Mouse (Mus musculus): ENCODE measurements around the gene Galk1.

The Galk1 gene

GRCm38 (mm10) chr11:116011529-116012261 lies 824 bp downstream of the Galk1 start:
- no peak for DNase-seq (ENCODE audit: low read depth, low spot score)

- no peak for DNase-seq (ENCODE audit: low read depth, low spot score)
Observed at GRCm38 (mm10) chr11:116010948-116011347, 1.6 kb downstream of the Galk1 start.

- no peak for DNase-seq (ENCODE audit: low read depth, low spot score)
Observed at GRCm38 (mm10) chr11:116010146-116010545, 2.4 kb downstream of the Galk1 start.

GRCm38 (mm10) chr11:116009661-116010060 lies 2.9 kb downstream of the Galk1 start:
- no peak for DNase-seq (ENCODE audit: low read depth, low spot score)

GRCm38 (mm10) chr11:116008832-116009375 lies 3.6 kb downstream of the Galk1 start:
- DNase-seq (ENCODE audit: low read depth, low spot score), result no peak

- DNase-seq (ENCODE audit: low read depth, low spot score), result no peak
Observed at GRCm38 (mm10) chr11:116008411-116008810, 4.1 kb downstream of the Galk1 start.

GRCm38 (mm10) chr11:116007095-116007850 lies 5.2 kb downstream of the Galk1 start:
- DNase-seq (ENCODE audit: low read depth, low spot score), result no peak

GRCm38 (mm10) chr11:116005701-116006419 lies 6.7 kb downstream of the Galk1 start:
- DNase-seq (ENCODE audit: low read depth, low spot score), result no peak

GRCm38 (mm10) chr11:116004840-116005700 lies 7.4 kb downstream of the Galk1 start:
- DNase-seq (ENCODE audit: low read depth, low spot score), result peak; percentile 80

- DNase-seq (ENCODE audit: low read depth, low spot score), result no peak
Observed at GRCm38 (mm10) chr11:116004186-116004823, 8.2 kb downstream of the Galk1 start.

GRCm38 (mm10) chr11:116002894-116003293 lies 9.6 kb downstream of the Galk1 start:
- DNase-seq (ENCODE audit: low read depth, low spot score), result no peak

- no peak for DNase-seq (ENCODE audit: low read depth, low spot score)
Observed at GRCm38 (mm10) chr11:116001725-116002124, 10.8 kb downstream of the Galk1 start.

GRCm38 (mm10) chr11:116000607-116001006 lies 11.9 kb downstream of the Galk1 start:
- no peak for DNase-seq (ENCODE audit: low read depth, low spot score)

- DNase-seq (ENCODE audit: low read depth, low spot score), result peak; percentile 77
Observed at GRCm38 (mm10) chr11:115999538-116000143, 12.9 kb downstream of the Galk1 start.

GRCm38 (mm10) chr11:115999027-115999426 lies 13.5 kb downstream of the Galk1 start:
- DNase-seq (ENCODE audit: low read depth, low spot score), result no peak

- DNase-seq (ENCODE audit: low read depth, low spot score), result no peak
Observed at GRCm38 (mm10) chr11:115997662-115998061, 14.9 kb downstream of the Galk1 start.

- no peak for DNase-seq (ENCODE audit: low read depth, low spot score)
Observed at GRCm38 (mm10) chr11:115997047-115997446, 15.5 kb downstream of the Galk1 start.

- no peak for DNase-seq (ENCODE audit: low read depth, low spot score)
Observed at GRCm38 (mm10) chr11:115995256-115995655, 17.3 kb downstream of the Galk1 start.

- DNase-seq (ENCODE audit: low read depth, low spot score), result no peak
Observed at GRCm38 (mm10) chr11:115992098-115992497, 20.4 kb downstream of the Galk1 start.

GRCm38 (mm10) chr11:115989686-115990085 lies 22.8 kb downstream of the Galk1 start:
- no peak for DNase-seq (ENCODE audit: low read depth, low spot score)

Measured in CD4-positive helper T cell, adult 2 months (primary cell).